Mouse (Mus musculus): ENCODE data around the gene H1foo.

GRCm38 (mm10) chr6:115978596-115978995 lies 33.9 kb downstream of the H1foo start:
- TF ChIP-seq CTCF (IDR thresholded peaks at IDR 0.05; ENCODE audit: borderline replicate concordance, extremely low read depth, insufficient read depth, insufficient read length) (no peak), POLR2A (IDR thresholded peaks at IDR 0.05; ENCODE audit: borderline replicate concordance, extremely low read depth, insufficient read depth, insufficient read length, poor library complexity, severe bottlenecking) (no peak)
